Mouse (Mus musculus) frontal cortex, postnatal 36 days (tissue): Measurements from ENCODE around the gene Brk1.

Experiments
- DNase-seq, 2 experiments: peaks; one replicate each; pipeline ENCODE4 v3.0.0; 2022; ENCODE audit warnings: low spot score in 2 of 2

Brk1 gene

DNA sequence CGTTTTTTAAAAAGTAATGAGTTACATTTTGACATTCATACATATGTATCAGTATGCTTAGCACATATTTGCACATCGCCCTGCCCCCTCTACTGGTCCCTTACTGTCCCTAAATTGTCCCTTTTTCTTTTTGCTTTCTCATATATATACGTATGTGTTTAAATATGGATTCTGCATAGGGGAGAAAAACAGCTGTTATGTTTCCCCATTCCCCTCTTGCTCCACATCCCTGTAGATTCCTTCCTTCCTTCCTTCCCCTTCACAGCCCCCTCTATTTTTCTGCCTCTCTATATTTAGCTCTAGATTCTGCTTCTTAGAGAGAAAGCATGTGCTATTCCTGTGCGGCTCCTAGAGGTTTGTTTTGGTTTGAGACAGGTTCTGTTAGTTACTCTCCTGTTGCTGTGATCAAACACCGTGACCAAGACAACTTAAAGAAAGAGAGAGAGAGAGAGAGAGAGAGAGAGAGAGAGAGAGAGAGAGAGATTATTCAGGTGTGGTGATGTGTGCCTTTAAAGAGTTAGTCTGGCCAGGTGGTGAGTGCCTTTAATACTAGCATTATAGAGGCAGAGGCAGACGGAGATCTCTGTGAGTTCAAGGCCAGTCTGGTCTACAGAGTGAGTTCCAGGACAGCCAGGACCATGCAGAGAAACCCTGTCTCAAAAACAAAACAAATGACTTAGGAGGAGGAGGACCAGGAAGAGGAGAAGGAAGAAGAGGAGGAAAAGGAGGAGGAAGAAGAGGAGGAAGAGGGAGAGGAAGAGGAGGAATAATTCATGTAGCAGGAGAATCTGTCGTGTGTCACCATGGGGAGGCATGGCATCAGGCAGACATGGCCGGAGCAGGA is 55.3 kb downstream of the Brk1 start:
- DNase-seq: no peak

DNA sequence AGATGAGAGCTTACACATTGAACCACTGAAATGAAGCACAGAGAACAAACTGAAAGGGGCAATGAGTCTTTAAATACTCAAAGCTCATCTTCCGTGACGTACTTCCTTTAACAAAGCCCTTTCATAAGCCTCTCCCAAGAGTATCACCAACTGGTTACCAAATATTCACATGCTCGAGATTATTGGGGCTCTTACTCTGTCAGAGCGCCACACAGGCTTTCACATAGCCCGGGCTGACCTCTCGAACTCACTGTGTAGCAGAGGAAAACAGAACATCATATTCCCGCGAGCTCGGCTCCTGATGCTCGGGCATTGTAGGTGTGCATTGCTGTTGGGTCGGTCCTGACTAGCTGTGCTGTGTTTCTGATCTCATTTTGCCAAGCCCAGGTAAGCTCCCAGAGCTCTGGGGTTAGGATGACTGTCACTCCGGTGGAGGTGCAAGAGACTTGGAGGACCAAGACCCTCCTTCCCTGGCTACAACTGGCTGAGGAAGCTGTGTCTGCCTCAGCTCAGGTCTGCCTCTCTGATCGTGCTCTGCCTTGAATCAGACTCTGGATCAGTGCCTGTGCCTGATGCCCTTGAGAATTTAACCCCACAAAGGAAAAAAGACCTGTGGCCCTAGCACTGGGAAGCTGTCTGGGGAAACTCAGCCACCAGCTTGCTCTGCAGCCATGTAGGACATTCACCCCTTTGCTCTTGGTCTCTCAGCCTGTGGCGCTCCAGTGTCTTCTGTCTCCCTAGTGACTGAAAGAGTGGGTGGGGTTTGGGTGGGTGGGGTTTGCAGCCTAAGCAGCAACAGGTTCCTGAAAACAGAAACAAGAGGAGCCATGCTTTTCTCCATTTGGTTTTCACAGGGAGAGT is 56.1 kb downstream of the Brk1 start:
- no peak for DNase-seq

DNA sequence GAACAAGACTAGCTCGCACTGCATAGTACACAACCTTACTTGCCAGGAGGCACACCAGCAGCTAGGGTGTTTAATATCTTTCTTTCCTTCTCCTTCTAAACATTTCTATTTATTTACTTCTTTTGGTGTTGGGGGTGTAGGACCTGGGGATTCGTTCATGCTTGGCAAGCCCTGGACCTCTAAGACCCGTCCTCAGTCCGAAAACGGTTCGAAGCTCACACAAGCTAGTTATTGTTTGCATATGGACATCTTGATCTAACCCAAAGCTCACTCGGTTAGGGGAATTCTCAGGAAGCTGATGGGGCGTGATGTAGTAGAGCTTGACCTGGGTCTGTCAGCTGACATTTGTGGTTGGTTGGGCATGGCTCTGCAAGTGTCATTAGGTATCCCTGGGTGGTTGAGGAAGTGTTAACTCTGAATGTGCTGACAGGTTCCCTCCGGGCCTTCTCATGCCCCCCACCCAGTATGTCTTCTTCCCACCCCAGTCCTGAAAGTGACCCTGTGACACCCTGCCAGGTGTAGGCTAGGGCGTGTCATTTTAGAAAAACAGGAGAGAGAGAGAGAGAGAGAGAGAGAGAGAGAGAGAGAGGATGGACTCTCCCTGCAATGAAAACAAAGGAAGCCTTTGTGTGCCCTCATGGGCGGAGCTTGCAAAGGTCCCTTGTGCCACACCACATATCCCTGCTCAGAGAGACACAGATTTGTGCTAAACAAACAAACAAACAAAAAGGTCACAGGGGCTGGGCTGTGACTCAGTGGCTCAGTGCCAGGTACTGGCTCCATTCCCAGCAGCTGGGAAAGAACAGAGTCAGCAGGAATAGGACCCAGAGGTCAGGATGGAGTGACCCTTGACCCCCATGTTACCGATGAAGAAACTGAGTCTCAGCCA is 57.0 kb downstream of the Brk1 start:
- DNase-seq: no peak

DNA sequence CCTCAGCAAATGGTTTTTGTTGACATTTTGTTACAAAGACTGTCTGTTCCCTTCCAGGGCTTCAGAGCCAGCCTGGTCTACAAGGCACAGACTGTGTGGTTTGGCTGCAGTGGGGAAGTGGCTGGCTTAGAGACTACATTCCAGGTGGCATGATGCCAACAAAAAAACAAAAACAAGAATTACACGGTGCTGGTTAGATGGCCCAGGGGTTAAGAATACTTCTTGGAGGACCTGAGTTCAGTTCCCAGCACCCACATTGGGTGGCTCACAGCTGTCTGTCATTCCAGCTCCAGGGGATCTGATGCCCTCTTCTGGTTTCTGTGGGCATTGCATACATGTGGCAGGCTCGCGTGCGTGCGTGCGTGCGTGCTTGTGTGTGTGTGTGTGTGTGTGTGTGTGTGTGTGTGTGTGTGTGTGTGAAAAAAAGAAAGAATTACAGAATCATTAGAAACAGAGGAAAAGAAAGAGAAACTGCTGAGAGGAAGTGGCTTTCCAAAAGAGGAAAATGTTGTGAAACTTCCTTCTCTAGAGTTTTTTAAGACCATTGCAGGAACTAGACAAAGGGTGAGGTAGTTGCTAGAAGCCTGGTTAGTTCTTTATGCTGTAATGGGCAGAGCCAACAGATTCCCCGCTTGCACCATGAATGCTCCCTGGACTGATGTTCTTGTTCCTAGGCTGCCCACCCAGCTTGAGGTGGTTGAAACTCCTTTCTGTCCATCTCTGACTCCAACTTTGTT is 58.6 kb downstream of the Brk1 start:
- no peak for DNase-seq

DNA sequence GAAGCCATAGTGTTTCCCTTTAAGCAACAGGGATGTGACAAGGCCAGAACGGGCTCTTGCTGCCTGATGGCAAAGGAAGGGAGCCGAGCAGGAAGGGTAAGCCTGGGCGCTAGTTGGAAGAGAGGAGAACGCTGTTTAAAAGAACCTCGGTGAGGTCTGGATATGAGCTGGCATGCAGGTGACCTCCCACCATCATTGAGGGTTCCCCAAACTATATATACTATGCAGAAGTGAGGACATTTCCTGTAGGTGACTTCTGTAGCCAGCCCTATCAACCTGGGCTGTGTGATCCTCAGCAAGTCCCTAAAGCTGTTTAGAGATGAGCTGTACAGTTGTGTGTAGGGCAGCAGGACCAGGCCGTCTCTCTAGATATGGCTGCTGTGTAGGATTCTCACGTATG is 59.7 kb downstream of the Brk1 start:
- no peak for DNase-seq
